Mouse (Mus musculus) urinary bladder, postnatal 25 days (tissue): ENCODE results near the gene C1ql1.

Experiments used
- DNase-seq: peaks from one replicate; pipeline ENCODE4 v3.0.0; 2022; ENCODE audit warnings: low spot score

The C1ql1 gene

GRCm38 (mm10) chr11:102958431-102958830, 11.9 kb upstream of the C1ql1 start:
- DNase-seq, result no peak

GRCm38 (mm10) chr11:102957692-102958091, 11.2 kb upstream of the C1ql1 start:
- no peak for DNase-seq

GRCm38 (mm10) chr11:102956962-102957614, 10.6 kb upstream of the C1ql1 start:
- no peak for DNase-seq

- no peak for DNase-seq
These were observed 6.4 kb upstream of the C1ql1 start for GRCm38 (mm10) chr11:102952922-102953321.

- DNase-seq, result peak; percentile 26
These were observed 1.8 kb upstream of the C1ql1 start for GRCm38 (mm10) chr11:102948043-102948961.

- DNase-seq, result no peak
These were observed 480 bp upstream of the C1ql1 start for GRCm38 (mm10) chr11:102946992-102947343.

- DNase-seq, result no peak
These were observed 903 bp downstream of the C1ql1 start for GRCm38 (mm10) chr11:102945306-102946264.

- DNase-seq, result no peak
These were observed 5.3 kb downstream of the C1ql1 start for GRCm38 (mm10) chr11:102941236-102941635.

- no peak for DNase-seq
These were observed 7.3 kb downstream of the C1ql1 start for GRCm38 (mm10) chr11:102939024-102939675.

- DNase-seq, result no peak
These were observed 8.8 kb downstream of the C1ql1 start for GRCm38 (mm10) chr11:102937529-102938182.

GRCm38 (mm10) chr11:102936272-102936671, 10.2 kb downstream of the C1ql1 start:
- DNase-seq, result no peak

- DNase-seq, result no peak
These were observed 15.8 kb downstream of the C1ql1 start for GRCm38 (mm10) chr11:102930672-102931071.

GRCm38 (mm10) chr11:102925351-102925717, 21.2 kb downstream of the C1ql1 start:
- no peak for DNase-seq

GRCm38 (mm10) chr11:102924557-102925350, 21.7 kb downstream of the C1ql1 start, which contains the start of gene Kif18b:
Gene Kif18b (minus strand): TSS chr11:102925124.
- peak; percentile 88 for DNase-seq

GRCm38 (mm10) chr11:102921491-102921890, 25.0 kb downstream of the C1ql1 start:
- no peak for DNase-seq

- no peak for DNase-seq
These were observed 28.4 kb downstream of the C1ql1 start for GRCm38 (mm10) chr11:102918077-102918476.

GRCm38 (mm10) chr11:102915380-102915779, 31.1 kb downstream of the C1ql1 start:
- no peak for DNase-seq

- no peak for DNase-seq
These were observed 35.1 kb downstream of the C1ql1 start for GRCm38 (mm10) chr11:102911376-102911775.

GRCm38 (mm10) chr11:102903654-102904053, 42.8 kb downstream of the C1ql1 start:
- no peak for DNase-seq

- no peak for DNase-seq
These were observed 44.4 kb downstream of the C1ql1 start for GRCm38 (mm10) chr11:102902107-102902506.
